Mouse (Mus musculus): ENCODE measurements at regions not wholly inside any gene's neighbourhood (a gene's known extent, or its start where the extent isn't known, plus 50 kb on each side); places are given as distances from the start of the nearest gene placed in this dataset.

DNA sequence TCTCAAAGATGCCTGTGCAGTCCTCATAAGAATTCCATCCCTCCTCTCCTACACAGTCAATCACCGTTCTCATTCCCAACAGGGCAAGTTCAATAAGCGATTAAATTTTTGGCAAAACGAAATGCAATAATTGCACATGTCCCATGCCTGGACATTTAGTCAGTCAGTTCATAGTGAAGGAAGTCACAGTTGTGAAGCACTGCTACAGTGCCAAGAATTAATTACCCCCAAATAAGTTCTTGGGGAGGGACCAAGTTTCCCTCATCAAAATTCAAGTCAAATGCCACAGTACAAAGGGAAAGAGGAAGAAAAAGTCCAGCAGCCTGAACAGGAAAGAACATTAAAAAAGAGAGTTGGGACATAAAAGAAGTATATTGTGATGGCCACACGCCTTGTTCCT, 112.4 kb upstream of the Ppargc1a start:
- no peak overlapping the region for H3K9ac ChIP-seq (replicated peaks; ENCODE audit: low read depth, low read length)
- H3K9me3 ChIP-seq (ENCODE audit: control insufficient read depth, low read length) = no peaks in the 10 kb centered on the region
- 0 out of 2 replicates have a peak, but pooled peaks cover 3% of the 10 kb centered on the region for H3K4me1 ChIP-seq (replicated peaks; ENCODE audit: control insufficient read depth, insufficient read depth, low read length)
- H3K36me3 ChIP-seq (ENCODE audit: control insufficient read depth, insufficient read depth) = no peaks in the 10 kb centered on the region
- no peak overlapping the region for H3K4me2 ChIP-seq (ENCODE audit: low read length)
- ATAC-seq = peak; percentile 90
- no peaks in the 10 kb centered on the region for H3K27me3 ChIP-seq (replicated peaks; ENCODE audit: control insufficient read depth, insufficient read depth, low read length)
- H3K4me3 ChIP-seq (replicated peaks; ENCODE audit: low read length) = no peak overlapping the region
- no peak overlapping the region for H3K27ac ChIP-seq (ENCODE audit: low read length)
- WGBS = 37% methylated on average over 4 of the region's 4 CpGs

GRCm38 (mm10) chr5:51671190-51671589, 103.7 kb upstream of the Ppargc1a start:
- Histone ChIP-seq H3K4me3 (replicated peaks; ENCODE audit: low read length) (no peak overlapping the region), H3K27ac (ENCODE audit: low read length) (no peak overlapping the region), H3K4me1 (replicated peaks; ENCODE audit: control insufficient read depth, insufficient read depth, low read length) (no peaks in the 10 kb centered on the region), H3K9me3 (ENCODE audit: control insufficient read depth, low read length) (no peaks in the 10 kb centered on the region), H3K36me3 (ENCODE audit: control insufficient read depth, insufficient read depth) (no peaks in the 10 kb centered on the region), H3K4me2 (ENCODE audit: low read length) (no peak overlapping the region), H3K9ac (replicated peaks; ENCODE audit: low read depth, low read length) (no peak overlapping the region), H3K27me3 (replicated peaks; ENCODE audit: control insufficient read depth, insufficient read depth, low read length) (no peaks in the 10 kb centered on the region)
- no peak for ATAC-seq
- WGBS = 90% methylated on average over 5 of the region's 5 CpGs

DNA sequence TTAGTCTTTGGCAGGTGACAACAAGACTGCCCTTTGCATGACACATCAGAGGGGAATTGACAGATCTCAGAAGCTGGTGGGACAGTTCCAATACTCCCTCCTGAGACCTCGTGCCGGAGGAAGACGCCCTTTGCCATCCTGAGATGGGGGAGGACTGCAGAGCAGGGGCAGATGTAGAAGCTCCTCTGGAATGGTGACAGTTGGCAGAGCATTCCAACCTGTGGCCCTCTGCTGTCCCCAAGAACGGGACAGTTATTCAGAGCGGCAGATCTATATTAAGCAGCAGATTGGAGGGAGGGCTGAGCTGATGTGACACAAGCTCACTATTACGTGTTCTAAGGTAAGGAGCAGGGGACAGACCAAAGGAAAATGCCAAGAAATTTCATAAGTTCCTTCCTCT, 97.7 kb upstream of the Ppargc1a start:
- Histone ChIP-seq H3K9ac (replicated peaks; ENCODE audit: low read depth, low read length) (no peak overlapping the region), H3K9me3 (ENCODE audit: control insufficient read depth, low read length) (no peaks in the 10 kb centered on the region), H3K4me2 (ENCODE audit: low read length) (no peak overlapping the region), H3K27ac (ENCODE audit: low read length) (no peak overlapping the region), H3K4me1 (replicated peaks; ENCODE audit: control insufficient read depth, insufficient read depth, low read length) (no peaks in the 10 kb centered on the region), H3K4me3 (replicated peaks; ENCODE audit: low read length) (no peak overlapping the region), H3K36me3 (ENCODE audit: control insufficient read depth, insufficient read depth) (no peaks in the 10 kb centered on the region), H3K27me3 (replicated peaks; ENCODE audit: control insufficient read depth, insufficient read depth, low read length) (no peaks in the 10 kb centered on the region)
- no peak for ATAC-seq
- WGBS = 84% methylated on average over 6 of the region's 6 CpGs

DNA sequence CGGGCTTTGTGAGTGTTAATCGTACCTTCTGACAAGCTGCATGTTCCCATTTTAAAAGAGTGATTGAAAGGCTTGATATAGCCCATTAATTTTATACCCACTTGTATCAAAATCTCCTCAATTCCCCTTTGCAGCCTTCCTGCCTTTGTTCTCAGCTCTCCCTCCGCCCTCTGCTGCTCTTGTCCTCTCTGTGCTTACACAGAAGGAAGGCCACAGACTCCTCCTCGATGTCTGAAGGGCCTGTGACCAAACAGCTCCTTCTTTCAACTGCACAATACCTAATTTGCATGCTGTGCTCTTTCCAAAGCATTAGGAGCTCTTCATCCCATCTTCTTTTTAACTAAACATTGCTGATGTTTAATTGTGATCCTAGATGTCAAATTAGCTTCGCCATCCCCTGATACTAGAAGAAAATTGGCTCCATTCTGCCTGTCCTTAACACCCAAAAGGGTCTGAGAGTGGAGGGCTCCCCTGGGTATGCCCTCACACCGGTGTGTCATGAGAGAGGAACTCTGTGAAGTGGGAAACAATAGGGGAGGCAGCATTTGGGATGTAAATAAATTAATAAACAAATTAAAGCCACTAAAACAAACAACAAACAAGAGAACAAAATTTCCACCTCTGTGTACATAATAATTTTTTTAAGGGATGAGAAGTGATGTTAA, 90.8 kb upstream of the Ppargc1a start:
- H3K4me2 ChIP-seq (ENCODE audit: low read length) = no peak overlapping the region
- no peak overlapping the region for H3K9ac ChIP-seq (replicated peaks; ENCODE audit: low read depth, low read length)
- no peak overlapping the region for H3K4me3 ChIP-seq (replicated peaks; ENCODE audit: low read length)
- no peaks in the 10 kb centered on the region for H3K36me3 ChIP-seq (ENCODE audit: control insufficient read depth, insufficient read depth)
- no peaks in the 10 kb centered on the region for H3K27me3 ChIP-seq (replicated peaks; ENCODE audit: control insufficient read depth, insufficient read depth, low read length)
- WGBS = 22% methylated on average over 6 of the region's 6 CpGs
- no peak for ATAC-seq
- H3K27ac ChIP-seq (ENCODE audit: low read length) = no peak overlapping the region
- H3K4me1 ChIP-seq (replicated peaks; ENCODE audit: control insufficient read depth, insufficient read depth, low read length) = no peaks in the 10 kb centered on the region
- H3K9me3 ChIP-seq (ENCODE audit: control insufficient read depth, low read length) = no peaks in the 10 kb centered on the region

DNA sequence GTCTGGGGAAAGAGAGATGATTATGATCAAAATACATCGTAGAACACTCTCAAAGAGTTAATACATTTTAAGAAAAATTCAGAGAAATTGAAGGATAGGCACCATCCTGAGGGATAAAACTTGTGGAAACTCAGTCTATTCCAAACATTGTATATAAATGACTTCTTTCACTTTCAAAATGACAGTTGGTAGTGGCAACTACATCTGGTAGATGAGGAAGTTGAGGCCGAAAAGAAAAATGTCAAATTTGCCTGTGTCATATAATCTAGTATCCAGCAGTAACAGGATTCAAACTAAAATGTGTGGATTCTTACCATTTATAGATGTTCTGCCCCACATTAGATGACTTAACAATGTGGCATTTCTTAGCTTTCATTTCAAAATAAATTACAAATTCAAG, 86.0 kb upstream of the Ppargc1a start:
- H3K4me3 ChIP-seq (replicated peaks; ENCODE audit: low read length) = no peak overlapping the region
- WGBS = 91% methylated on average over 2 of the region's 2 CpGs
- no peak for ATAC-seq

GRCm38 (mm10) chr5:51624400-51624799, 56.9 kb upstream of the Ppargc1a start:
- H3K9ac ChIP-seq (replicated peaks; ENCODE audit: low read depth, low read length) = no peak overlapping the region
- WGBS = 58% methylated on average over 5 of the region's 5 CpGs
- no peak overlapping the region for H3K27ac ChIP-seq (ENCODE audit: low read length)
- H3K4me2 ChIP-seq (ENCODE audit: low read length) = no peak overlapping the region
- H3K36me3 ChIP-seq (ENCODE audit: control insufficient read depth, insufficient read depth) = no peaks in the 10 kb centered on the region
- H3K9me3 ChIP-seq (ENCODE audit: control insufficient read depth, low read length) = no peaks in the 10 kb centered on the region
- no peak for ATAC-seq
- H3K4me3 ChIP-seq (replicated peaks; ENCODE audit: low read length) = no peak overlapping the region
- no peaks in the 10 kb centered on the region for H3K27me3 ChIP-seq (replicated peaks; ENCODE audit: control insufficient read depth, insufficient read depth, low read length)
- H3K4me1 ChIP-seq (replicated peaks; ENCODE audit: control insufficient read depth, insufficient read depth, low read length) = no peaks in the 10 kb centered on the region

More for the DNA sequence above, 86.0 kb upstream of the Ppargc1a start:
- Histone ChIP-seq H3K9me3 (ENCODE audit: control insufficient read depth, low read length) (no peaks in the 10 kb centered on the region), H3K27ac (ENCODE audit: low read length) (no peak overlapping the region), H3K27me3 (replicated peaks; ENCODE audit: control insufficient read depth, insufficient read depth, low read length) (no peaks in the 10 kb centered on the region), H3K36me3 (ENCODE audit: control insufficient read depth, insufficient read depth) (no peaks in the 10 kb centered on the region), H3K4me2 (ENCODE audit: low read length) (no peak overlapping the region), H3K9ac (replicated peaks; ENCODE audit: low read depth, low read length) (no peak overlapping the region), H3K4me1 (replicated peaks; ENCODE audit: control insufficient read depth, insufficient read depth, low read length) (no peaks in the 10 kb centered on the region)

All from forebrain, embryonic 16.5 days (tissue).